4 mouse cellular contexts compared by ENCODE assay signal in genomic region chr17:6314493-6314892, GRCm38 (mm10).
DNase-seq lines count a peak whose midpoint lies in the region.

No protein-coding gene starts in this region.

- DNase-seq in heart, adult 11 months: peak; percentile 92
- DNase-seq in lung, postnatal 10 days: peak; percentile 8
- peak; percentile 22 to 30 for DNase-seq in lung, postnatal 4 days
- DNase-seq in thymus, postnatal 4 days: peak; percentile 23

Comparison
In these comparisons a context has a peak if more than half of its experiments do, and no peak if none do; other contexts are left out.
1. Peak in every context shown above with its lines: DNase-seq.
2. DNase-seq: peak in every context shown above with its lines; median percentile 92 in heart, adult 11 months; 26 in lung, postnatal 4 days; 23 in thymus, postnatal 4 days; 8 in lung, postnatal 10 days.